Mouse (Mus musculus) G1E (cell line): Measurements from ENCODE around the gene Abcd1. TPM values are rescaled to one million over a fixed set of nuclear protein-coding genes. Genes with fewer than 3 reads are reported as not detected.
A peak's percentile ranks its signal among the peaks of the same experiment; 100 is the strongest.

Source experiments
- ATAC-seq: 2 replicates; pipeline ENCODE4 v1.8.0; 2016; ENCODE audit warnings: mild to moderate bottlenecking; ENCODE audit not compliant: insufficient number of reproducible peaks, poor library complexity, low FRiP score, severe bottlenecking; ENCODE audit errors: extremely low read depth
- DNase-seq: peaks from one replicate; pipeline ENCODE4 v3.0.0; 2012; ENCODE audit warnings: low spot score
- H3K27me3 ChIP-seq: 2 replicates; pipeline ENCODE4 v1.6.1; 2012; ENCODE audit warnings: mild to moderate bottlenecking, low read length, inconsistent platforms; ENCODE audit not compliant: insufficient read depth
- H3K36me3 ChIP-seq: replicated peaks from 2 replicates; pipeline ENCODE3; 2012; ENCODE audit warnings: mild to moderate bottlenecking, inconsistent platforms
- H3K4me1 ChIP-seq: 2 replicates; pipeline ENCODE4 v1.6.1; 2012; ENCODE audit warnings: low read depth, low read length, inconsistent platforms, mixed read lengths; ENCODE audit not compliant: insufficient read depth
- H3K4me3 ChIP-seq: 2 replicates; pipeline ENCODE4 v1.5.1; 2012; ENCODE audit warnings: low read depth, mild to moderate bottlenecking, inconsistent platforms, low read length, moderate library complexity, mixed read lengths
- H3K9me3 ChIP-seq: replicated peaks from 2 replicates; pipeline ENCODE4 v1.6.1; 2012; ENCODE audit warnings: inconsistent platforms
- CTCF ChIP-seq: IDR thresholded peaks from 2 replicates; pipeline ENCODE4 v1.5.1; 2012; ENCODE audit warnings: low read depth, low read length, inconsistent platforms, mixed read lengths
- GATA1 ChIP-seq: IDR thresholded peaks from 2 replicates; pipeline ENCODE4 v1.6.1; 2012; ENCODE audit warnings: borderline replicate concordance, low read length, inconsistent platforms, mixed read lengths
- GATA2 ChIP-seq: IDR thresholded peaks from 2 replicates; pipeline ENCODE4 v1.6.1; 2012; ENCODE audit warnings: low read depth, low read length, inconsistent platforms, borderline replicate concordance
- POLR2AphosphoS5 ChIP-seq: IDR thresholded peaks from 2 replicates; pipeline ENCODE4 v1.6.1; 2012; ENCODE audit warnings: low read depth, low read length, inconsistent platforms; ENCODE audit not compliant: insufficient replicate concordance
- TAL1 ChIP-seq: conservative IDR thresholded peaks from 2 replicates; pipeline ENCODE4 v1.6.1; 2012; ENCODE audit warnings: low read depth, low read length, inconsistent platforms, mixed read lengths
- polyA plus RNA-seq: library from polyadenylated mRNA; stranded (reverse); fragments of >175 nt; gene quantifications from 2 replicates; pipeline ENCODE4 v1.2.3, GENCODE M21; 2012
- total RNA-seq, 2 experiments: library from RNA; stranded (forward) in 1 of 2; stranded (reverse) in 1 of 2; fragments of 200-1000 nt in 1 of 2; fragments of >200 nt in 1 of 2; fragmentation: Nextera tagmentation in 1 of 2; gene quantifications; 2 replicates each; pipeline ENCODE4 v1.2.3; 2014 to 2017

Abcd1 gene
- total and polyA plus RNA-seq, 3 experiments = 7.0 to 19.4 (median 17.1) TPM

GRCm38 (mm10) chrX:73715476-73716108 is 805 bp upstream of the Abcd1 start:
- Histone ChIP-seq H3K4me3 (peak overlapping the region; percentile 76), H3K36me3 (peaks cover 38% of the 10 kb centered on the region), H3K4me1 (peaks cover 33% of the 10 kb centered on the region), H3K9me3 (no peaks in the 10 kb centered on the region), H3K27me3 (no peaks in the 10 kb centered on the region)
- DNase-seq (peak; percentile 4), ATAC-seq (no peak)
- TF ChIP-seq CTCF (no peak), TAL1 (no peak), POLR2AphosphoS5 (no peak), GATA2 (no peak), GATA1 (no peak)

GRCm38 (mm10) chrX:73716709-73717545 is 530 bp downstream of the Abcd1 start:
- H3K4me1 ChIP-seq = peaks cover 37% of the 10 kb centered on the region
- ATAC-seq (0 out of 2 replicates have a peak, but pooled peaks have one; percentile 2), DNase-seq (peak; percentile 2)
- TF ChIP-seq POLR2AphosphoS5 = no peak
- no peak for TF ChIP-seq CTCF
- no peak for TF ChIP-seq GATA1
- no peak for TF ChIP-seq GATA2
- no peak for TF ChIP-seq TAL1
- H3K36me3 ChIP-seq = peaks cover 40% of the 10 kb centered on the region
- H3K4me3 ChIP-seq = peak overlapping the region; percentile 76
- no peaks in the 10 kb centered on the region for H3K9me3 ChIP-seq
- H3K27me3 ChIP-seq = no peaks in the 10 kb centered on the region

GRCm38 (mm10) chrX:73717667-73718066 is 1.3 kb downstream of the Abcd1 start:
- H3K4me3 ChIP-seq = peak overlapping the region; percentile 76
- H3K27me3 ChIP-seq = no peaks in the 10 kb centered on the region
- DNase-seq = peak; percentile 2
- no peaks in the 10 kb centered on the region for H3K9me3 ChIP-seq
- H3K36me3 ChIP-seq = peaks cover 38% of the 10 kb centered on the region
- TF ChIP-seq GATA1 (no peak), TAL1 (no peak), GATA2 (no peak), POLR2AphosphoS5 (no peak), CTCF (no peak)
- ATAC-seq = no peak
- peaks cover 37% of the 10 kb centered on the region for H3K4me1 ChIP-seq

- Histone ChIP-seq H3K4me1 (peaks cover 37% of the 10 kb centered on the region), H3K9me3 (no peaks in the 10 kb centered on the region), H3K4me3 (peak overlapping the region; percentile 76; the same call in 1 of the 2 replicates), H3K27me3 (no peaks in the 10 kb centered on the region), H3K36me3 (peaks cover 39% of the 10 kb centered on the region)
- ATAC-seq (no peak), DNase-seq (no peak)
- TF ChIP-seq GATA1 (no peak), GATA2 (no peak), POLR2AphosphoS5 (no peak), TAL1 (no peak), CTCF (no peak)
Measured at GRCm38 (mm10) chrX:73718271-73718670, 1.9 kb downstream of the Abcd1 start.

- Histone ChIP-seq H3K36me3 (peaks cover 40% of the 10 kb centered on the region), H3K4me3 (peak overlapping the region; percentile 76; the same call in 1 of the 2 replicates), H3K27me3 (no peaks in the 10 kb centered on the region), H3K4me1 (peaks cover 37% of the 10 kb centered on the region), H3K9me3 (no peaks in the 10 kb centered on the region)
- no peak for ATAC-seq
- TF ChIP-seq GATA1 (no peak), CTCF (no peak), TAL1 (no peak), GATA2 (no peak), POLR2AphosphoS5 (no peak)
- no peak for DNase-seq
Measured at GRCm38 (mm10) chrX:73718686-73719362, 2.4 kb downstream of the Abcd1 start.
